Mouse (Mus musculus) neural tube, embryonic 10.5 days (tissue): ENCODE results near the gene Col25a1.

Experiments
- DNase-seq: peaks from one replicate; pipeline ENCODE4 v3.0.0-alpha.2; 2017; ENCODE audit warnings: low spot score; ENCODE audit errors: extremely low spot score

Col25a1 gene

GRCm38 (mm10) chr3:130241924-130242323 lies 110.6 kb downstream of the Col25a1 start:
- DNase-seq: no peak

DNA sequence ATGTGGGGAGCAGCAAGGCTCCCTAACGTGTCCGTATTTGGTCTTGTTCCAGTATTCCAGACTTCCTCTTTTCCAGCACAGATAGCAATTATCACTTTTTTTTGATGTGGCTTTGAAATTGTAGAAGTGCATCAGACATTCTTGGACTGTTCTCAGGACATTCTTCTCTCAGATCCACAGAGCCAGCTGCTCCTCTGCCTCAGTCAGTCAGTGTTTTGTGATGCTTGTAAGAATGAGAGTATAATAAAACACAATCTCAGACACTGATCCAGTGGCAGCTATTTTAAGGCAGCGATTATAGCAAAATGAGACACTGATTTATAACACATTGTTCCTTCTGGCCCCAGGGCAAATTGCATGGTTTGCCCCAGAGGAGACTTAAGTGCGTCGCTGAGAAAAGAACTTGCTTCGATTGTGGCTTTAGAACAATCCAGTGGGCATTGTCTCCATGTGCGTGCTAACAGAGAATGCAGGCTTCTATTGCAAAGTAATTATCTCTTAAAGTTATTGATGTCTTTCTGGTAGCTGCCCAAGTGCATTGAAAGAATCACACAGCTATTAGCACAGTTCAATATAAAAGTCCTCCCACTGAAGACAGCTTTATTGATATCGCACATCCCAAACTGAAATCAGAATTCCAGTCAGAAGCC lies 111.5 kb downstream of the Col25a1 start:
- DNase-seq: no peak

DNA sequence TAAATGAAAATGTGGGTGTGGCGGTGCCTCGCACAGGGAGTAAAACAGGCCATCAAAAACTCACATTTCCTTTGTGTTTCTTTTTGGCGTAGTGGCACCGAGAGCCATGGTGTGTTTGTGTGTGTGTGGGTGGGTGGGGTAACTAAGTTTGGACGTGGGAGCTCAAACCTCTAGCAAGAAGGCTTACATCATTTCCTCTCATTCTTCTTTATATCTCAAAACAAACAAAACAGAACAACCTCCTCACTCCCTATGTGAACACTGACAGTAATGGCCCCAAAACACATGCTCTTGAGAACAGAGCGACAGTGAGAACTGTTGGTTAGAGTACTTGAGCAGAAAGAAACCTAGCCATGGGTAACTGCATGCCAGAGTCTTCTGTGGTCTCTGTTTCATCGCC lies 121.1 kb downstream of the Col25a1 start:
- no peak for DNase-seq

- no peak for DNase-seq
Measured at GRCm38 (mm10) chr3:130256059-130256458, 124.8 kb downstream of the Col25a1 start.

DNA sequence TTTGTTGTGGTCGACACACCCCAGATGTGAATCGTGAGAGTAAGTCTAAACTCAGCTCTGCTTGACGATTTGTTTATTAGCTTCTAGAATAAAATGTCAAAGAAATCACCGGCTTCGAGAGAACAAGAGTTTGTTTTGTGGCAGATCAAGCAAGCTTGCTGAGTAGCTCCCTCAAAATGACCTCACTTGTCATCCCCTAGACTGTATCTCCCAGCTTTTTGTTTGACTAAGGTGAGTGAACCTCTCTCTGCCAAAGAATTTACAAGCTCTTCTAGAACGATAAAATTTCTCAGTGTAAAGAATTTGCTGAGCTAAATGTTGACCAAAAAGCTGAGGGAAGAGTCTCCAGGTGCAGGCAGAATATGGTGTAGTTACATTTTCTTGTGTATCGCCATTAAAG lies 125.3 kb downstream of the Col25a1 start:
- no peak for DNase-seq

DNA sequence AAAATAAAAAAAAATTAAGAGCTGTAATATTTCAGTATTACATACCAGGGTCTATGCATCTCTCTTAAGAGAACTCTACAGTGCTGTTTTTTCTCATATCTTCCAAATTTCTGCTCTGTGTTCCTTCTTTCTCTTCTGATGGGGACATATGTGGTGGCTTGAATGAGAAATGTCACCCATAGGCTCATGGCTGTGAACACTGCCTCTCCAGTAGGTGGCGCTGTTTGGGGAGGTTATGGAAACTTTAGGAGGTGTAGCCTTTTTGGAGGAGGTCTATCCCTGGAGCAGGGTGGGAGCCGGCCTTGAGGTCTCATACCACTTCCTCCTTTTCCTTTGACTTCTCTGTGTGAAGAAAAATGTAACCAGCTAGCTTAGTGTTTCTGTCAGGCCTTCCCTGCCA lies 128.4 kb downstream of the Col25a1 start:
- no peak for DNase-seq

- no peak for DNase-seq
Measured at GRCm38 (mm10) chr3:130260316-130260715, 129.0 kb downstream of the Col25a1 start.

DNA sequence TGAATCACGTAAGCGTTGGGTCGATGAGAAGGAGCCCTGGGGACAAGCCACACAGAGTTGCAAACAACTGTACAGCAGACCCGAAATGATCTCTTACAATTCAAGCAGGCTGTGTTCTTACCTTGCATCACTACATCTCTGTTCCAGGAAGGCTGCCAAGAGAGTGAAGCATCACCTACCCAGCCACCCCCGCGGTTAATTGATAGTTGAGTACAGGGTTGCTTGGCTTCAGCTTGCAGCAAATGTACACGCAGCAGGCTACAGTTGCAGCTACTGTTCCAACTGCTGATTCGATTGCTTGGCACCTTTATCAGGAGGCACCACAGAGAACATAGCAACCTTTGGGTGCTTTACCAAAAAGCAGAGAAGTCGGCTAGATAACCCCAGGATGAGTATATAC lies 133.8 kb downstream of the Col25a1 start:
- DNase-seq: no peak

DNA sequence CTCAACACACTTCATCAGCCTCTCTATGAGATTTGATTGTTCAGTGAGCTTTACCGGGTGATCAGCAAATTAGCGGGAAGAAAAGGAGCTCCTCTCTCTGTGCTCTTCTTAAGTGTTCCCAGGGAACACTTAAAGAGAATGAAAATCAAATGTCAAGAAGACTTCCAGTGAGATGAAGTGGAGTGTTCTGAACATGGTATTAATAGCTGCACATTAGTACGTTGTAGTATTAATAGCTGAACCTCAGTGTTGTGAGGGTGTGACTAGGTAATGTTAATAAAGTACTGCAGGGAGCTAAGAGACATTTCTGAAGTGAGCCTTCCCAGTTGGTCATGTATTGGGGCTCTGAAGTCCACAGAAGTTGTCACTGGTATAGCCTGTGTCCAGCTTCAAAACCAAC lies 139.2 kb downstream of the Col25a1 start:
- DNase-seq: no peak

- no peak for DNase-seq
Measured at GRCm38 (mm10) chr3:130273949-130274348, 142.6 kb downstream of the Col25a1 start.

DNA sequence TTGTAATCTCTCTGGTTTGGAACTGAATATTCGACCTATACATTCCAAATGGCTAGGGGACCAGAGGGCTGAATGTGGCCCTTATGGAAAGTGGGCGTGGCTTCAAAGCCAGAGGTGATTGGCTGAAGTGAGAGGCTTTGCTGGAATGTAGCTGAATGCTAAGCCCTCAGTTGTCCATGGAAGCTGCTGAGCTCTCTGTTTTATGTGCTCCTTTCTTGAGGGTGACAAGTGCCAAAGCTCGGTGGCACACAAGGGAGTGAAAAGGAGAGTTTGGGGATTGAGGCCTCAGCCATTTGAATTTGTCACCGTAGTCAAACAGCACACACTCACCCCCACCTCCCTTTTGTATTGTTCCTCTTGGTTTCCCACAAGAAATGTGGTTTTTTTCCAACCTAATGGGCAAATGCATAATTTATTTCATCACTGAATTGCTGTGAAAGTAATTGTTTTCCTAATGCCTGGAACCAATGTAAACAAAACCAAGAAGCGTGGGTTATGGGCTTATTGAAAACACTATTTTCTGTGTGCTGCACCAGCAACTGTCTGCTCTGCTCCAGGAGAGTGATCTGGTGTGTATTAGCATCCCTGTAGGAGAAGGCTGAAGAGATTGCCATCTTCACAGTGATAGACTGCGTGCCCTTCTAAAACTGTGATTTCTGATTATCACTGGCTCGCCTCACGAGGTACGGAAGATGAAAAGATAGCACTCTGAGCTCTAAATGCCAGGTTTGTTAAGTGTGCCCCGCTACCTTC lies 147.2 kb downstream of the Col25a1 start:
- DNase-seq: no peak

GRCm38 (mm10) chr3:130283011-130283760 lies 151.9 kb downstream of the Col25a1 start:
- no peak for DNase-seq

- no peak for DNase-seq
Measured at GRCm38 (mm10) chr3:130288102-130288501, 156.8 kb downstream of the Col25a1 start.

- no peak for DNase-seq
Measured at GRCm38 (mm10) chr3:130288756-130289155, 157.5 kb downstream of the Col25a1 start.

DNA sequence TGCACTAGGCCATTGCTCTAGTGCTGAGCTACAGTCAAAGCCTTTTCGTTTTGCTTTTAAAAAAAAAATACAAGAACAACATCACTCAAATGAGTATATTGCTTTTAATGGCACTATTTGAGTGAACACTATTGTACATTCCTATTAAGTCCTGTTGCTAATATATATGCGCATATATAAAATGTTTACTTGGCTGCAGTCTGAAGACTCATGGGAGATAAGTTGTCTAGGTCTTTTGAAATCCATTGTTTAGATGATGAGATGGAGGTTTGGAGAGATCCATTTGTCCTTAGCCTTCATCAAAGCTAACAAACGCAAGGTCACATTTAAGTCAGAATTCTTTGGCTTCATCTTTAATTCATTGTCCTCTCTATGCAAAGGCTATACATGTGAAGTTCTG lies 157.9 kb downstream of the Col25a1 start:
- DNase-seq: no peak

- no peak for DNase-seq
Measured at GRCm38 (mm10) chr3:130290175-130290574, 158.9 kb downstream of the Col25a1 start.

DNA sequence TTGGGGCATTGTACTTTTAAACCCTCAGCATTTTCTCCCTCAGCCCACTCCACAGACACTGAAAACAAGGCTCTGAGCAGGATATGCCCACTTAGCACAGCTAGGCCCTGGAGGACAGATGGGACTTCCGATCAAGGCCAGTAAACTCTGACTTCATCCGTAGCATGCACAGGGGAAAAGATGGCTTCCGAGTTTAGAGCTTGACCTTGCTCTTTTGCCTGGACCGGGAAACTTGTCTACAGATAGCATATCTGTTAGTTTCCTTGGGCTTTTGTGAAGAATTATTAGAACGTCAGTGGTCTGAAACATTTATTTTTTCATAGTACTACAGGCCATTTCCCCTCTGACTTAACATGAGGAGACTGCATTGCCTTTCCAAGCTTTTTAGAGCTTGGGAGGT lies 159.4 kb downstream of the Col25a1 start:
- no peak for DNase-seq

DNA sequence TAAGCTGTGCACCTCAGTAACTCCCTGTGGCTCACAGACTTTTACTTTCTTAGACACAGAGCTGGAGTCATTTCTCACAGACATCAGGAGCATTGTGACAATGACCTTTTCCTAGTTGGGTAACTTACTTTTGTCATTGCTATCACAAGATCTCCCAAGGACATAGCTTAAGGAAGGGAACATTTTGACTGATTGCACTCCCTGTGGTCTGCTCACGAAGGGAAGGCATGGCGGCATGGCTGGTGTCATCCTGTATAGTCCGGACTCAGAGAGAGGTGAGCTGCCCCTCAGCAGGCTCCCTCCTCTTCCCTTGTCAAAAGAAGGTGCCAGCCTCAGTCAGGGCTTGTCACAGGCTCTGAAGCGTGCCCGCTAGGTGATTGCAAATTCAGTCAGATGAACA lies 160.6 kb downstream of the Col25a1 start:
- no peak for DNase-seq

DNA sequence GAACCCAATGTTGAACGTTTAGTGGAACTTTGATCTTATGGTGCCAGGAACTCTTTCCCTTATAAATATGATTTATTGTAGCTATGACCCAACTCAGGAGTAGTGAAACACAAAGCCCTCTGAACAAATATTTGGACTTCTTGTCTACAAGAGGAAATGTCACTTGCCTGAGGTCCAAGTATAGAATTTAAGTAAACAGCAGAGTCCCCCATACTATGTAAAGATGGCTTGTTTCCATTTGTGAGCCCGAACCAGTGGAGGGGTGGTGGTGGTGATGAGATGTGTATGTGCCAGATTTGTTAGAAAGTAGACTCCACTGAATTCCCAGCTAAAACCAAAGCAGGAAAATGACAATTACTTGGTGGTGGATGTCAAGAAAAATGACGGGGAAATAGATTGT lies 169.2 kb downstream of the Col25a1 start:
- no peak for DNase-seq

GRCm38 (mm10) chr3:130303597-130303996 lies 172.3 kb downstream of the Col25a1 start:
- no peak for DNase-seq

GRCm38 (mm10) chr3:130304827-130305226 lies 173.5 kb downstream of the Col25a1 start:
- DNase-seq: no peak

DNA sequence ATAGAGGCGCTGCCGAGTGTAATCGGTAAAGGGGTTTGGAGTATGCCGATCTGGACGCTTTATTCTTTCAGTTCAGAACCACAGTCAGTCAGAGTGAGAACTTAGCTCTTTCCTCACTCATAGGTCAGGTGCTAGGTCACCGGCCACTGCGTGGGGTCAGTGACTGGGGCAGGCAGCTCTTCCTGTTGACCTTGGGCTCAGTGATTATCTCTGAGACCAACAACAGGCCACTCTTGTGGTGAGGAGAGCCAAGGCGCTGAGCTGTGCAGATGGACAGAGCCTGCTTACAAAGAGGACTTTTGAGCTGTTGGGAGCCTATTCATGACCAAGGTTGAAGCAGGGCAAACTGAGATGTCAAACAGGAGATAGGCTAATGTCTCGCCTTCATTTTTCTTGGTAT lies 174.4 kb downstream of the Col25a1 start:
- no peak for DNase-seq
